Mouse (Mus musculus): ENCODE measurements around the gene Col8a1. TPM values are rescaled to one million over a fixed set of nuclear protein-coding genes. Genes with fewer than 3 reads are reported as not detected.

The Col8a1 gene
- total and polyA plus RNA-seq, 3 experiments: 0.20 to 5.7 (median 2.7) TPM

DNA sequence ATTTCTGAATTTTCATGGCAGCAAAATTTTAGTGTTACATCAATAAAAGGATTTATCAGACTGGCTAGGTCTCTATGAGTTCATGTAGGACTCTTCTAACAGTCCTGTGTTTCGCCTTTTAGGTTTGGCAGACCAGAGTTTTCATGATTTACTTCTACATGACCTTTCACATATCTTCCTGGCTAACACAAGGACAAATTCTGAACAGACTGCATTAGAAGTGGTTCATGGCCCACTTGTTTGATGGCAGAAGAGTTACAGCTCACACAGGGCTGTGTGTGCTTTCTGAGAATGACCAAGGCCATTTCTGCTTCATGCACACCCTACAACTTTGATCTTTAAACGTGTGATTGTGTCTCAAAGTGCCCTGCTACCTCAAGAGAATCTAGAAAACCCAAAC lies 82.3 kb downstream of the Col8a1 start:
- DNase-seq: peak; percentile 44

DNA sequence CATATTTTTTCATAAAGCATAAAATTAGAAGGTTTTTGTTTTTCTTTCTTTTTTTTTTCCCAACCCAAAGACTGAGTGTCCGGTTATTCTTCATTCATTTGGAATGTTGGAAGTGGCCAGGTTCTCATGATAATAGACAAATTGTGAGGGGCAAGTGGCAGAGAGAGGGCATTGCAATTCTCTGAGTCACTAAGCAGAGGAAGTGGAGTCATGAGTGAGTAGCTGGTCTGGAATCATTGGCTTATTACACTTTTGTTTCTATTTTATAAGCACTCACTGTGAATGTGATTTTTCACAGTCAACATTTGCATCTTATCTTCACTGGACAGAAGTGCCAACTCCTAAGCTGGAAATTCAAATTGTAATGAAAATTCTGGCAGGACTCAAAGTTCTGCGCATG lies 82.9 kb downstream of the Col8a1 start:
- DNase-seq: peak; percentile 39

DNA sequence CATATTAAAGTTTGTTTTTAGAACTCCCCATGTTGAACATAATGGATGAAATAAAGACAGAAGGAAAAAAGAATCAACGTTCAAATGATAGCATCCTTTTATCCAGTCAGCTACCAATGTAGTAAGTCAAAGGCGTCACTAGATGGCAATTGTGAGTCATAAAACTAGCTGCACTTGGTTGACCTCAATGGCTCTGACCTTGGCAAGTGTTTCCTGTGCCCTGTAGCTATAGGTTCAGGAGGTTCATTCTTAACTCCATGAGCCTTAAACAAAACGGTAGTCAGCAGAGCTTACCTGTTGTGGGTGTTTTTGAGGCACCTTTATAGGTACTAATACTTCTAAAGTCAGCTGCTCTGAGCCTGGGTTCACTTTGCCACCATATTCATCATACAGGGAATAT lies 85.2 kb downstream of the Col8a1 start:
- DNase-seq: peak; percentile 26

DNA sequence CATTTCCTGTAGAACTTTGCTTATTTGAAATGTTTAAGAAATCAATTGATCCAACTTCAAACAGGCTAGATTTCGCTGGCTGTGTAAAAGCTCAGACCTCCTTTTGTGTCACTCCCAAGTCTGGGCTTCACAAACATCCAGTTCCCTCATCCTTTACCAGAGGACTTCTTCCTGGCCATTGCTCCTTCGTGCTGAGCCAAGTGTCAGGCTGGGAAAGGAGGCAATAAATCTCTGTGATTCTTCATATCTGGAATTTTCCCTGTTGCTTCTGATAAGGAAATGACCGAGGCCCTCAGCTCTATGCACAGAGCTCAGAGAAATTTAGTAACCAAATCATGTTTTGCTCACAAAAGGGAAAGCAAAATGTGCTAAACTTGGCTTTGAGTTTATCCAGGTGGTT lies 91.9 kb downstream of the Col8a1 start:
- peak; percentile 39 for DNase-seq

DNA sequence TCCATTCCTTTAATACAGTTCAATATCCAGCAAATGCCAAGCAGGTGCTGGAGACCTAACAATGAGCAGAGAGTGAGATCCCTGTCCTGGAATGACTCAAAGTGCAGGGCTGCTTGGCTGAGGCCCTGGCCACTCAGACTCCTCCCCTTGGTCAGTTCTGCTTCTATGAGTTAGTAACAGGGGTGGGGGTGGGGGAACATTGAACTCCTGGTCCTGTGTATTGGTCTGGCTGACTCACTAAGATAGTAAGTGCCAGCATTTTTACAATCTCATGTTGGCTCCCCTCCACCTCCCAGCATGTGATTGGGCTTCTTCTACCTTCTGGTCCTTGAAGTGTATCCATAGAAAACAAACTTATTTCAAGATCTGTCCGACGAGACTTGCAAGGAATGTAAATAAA lies 104.6 kb downstream of the Col8a1 start:
- peak; percentile 64 for DNase-seq

DNA sequence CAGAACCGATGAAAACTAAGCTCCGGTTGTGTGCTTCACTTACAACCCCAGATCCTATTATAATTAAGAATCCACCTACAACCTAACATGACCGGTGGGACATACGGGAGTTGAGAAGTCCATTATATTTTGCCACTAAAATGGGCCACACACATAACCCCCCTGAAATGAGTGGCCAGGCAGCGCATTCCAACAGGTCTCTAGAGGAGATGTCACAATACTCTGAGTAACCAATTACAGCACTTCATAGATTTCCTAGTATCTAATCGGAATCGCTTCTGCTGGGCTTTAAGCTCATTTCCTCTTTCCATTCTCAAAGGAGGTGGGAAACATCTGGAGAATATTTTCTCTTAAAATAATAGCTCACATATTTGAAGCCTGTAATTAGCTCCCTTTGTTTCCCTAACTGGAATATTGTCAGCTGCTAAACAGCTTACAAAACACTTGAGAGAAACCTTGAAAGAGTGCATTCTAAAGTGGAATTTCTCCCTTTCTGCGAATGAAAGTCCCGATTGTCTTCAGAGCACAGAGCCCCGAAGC lies 113.1 kb downstream of the Col8a1 start:
- DNase-seq: no peak

DNA sequence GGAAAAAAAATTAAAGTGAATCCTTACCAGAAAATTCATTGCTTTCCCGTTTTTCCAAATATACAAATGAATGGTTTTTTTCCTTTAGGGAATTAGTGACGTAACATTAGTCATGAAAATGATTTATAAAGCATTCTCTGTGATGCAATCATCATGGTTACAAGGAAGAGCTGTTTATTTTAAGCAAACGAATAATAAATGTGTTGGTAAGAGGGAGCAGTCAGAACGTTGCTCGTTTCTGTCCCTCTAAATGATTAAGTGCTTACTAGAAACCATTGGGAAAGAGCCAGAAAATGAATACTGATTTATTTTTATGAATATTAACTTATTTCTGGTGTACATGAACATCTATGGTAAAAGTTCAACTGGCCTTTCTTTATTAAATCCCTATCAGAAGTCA lies 119.8 kb downstream of the Col8a1 start:
- no peak for DNase-seq

DNA sequence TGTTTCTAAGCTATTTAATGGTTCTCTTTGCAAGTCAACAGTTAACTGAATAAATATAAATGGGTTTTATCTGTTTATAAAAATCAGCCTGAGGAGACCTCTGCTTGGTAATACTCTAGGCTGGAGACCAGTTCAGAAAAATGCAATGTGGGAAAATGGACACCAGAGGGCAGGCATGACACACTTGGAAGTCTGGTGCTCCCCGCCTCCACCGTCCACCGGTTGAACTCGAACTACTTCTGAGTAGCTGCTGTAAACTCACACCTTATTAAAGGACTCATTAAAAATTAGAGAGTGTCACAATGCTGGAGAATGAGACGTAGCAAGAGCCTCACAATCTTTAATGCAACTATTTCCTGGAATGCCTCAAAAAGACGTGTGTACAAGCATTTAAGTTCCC lies 120.3 kb downstream of the Col8a1 start:
- peak; percentile 74 for DNase-seq

DNA sequence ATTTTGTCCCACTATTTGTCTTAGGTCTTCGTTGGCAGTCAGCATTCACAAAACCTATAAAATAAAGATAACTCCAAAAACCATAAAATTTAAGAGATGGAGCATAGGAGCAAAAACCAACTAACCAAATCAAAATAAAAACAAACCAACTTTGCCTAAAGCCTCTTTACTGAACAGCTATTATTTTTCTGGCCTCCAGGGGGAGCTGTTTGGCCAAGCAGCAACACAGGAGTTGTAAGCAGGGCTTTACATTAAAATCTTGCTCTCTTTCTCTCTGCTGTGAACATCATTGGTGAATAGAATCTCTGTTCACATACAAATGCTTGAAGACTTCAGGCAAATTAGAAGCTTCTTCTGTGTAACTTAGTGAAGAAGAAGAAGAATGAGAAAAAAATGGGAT lies 142.8 kb downstream of the Col8a1 start:
- DNase-seq: peak; percentile 13

DNA sequence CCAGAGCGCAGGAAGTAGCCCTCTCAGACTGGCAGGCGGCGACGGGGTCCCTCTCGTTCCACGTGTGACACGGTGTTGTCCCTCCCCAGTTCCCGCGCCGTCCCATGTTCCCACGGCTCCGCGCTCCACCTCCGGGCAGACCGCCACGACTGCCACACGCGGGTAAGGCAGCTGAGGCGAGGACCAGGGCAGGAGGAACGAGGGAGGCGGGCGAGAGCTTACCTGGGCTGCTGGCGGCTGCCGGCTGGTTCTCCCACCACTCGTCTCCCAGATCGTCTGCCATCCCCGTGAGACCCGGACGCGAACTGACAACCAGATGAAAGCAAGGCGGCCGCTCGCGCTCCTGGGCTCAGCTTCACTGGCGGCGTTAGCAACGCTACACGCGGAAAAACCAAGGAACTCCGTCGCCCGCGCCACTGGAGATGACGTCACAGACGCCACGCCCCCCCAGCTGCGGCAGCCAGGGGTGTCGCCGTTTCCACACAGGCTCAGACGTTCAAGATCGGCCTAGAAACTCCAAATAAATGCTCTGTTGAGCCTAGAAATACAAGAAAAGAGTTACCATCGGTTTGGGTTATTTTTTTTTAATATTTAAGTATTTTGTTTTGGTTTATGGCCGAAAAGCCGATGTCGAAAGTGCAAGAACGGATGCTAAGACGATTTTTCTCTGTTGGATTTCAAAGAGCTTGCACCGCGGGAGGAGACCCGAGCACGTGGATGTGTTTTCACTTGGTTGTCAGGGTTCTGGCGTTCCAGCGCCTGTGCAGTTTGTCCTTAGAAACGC lies 147.9 kb downstream of the Col8a1 start, which contains the start of gene Cmss1:
Gene Cmss1 (minus strand): TSS at position 421 of the 784 bp plus-strand sequence.
- peak; percentile 89 for DNase-seq

DNA sequence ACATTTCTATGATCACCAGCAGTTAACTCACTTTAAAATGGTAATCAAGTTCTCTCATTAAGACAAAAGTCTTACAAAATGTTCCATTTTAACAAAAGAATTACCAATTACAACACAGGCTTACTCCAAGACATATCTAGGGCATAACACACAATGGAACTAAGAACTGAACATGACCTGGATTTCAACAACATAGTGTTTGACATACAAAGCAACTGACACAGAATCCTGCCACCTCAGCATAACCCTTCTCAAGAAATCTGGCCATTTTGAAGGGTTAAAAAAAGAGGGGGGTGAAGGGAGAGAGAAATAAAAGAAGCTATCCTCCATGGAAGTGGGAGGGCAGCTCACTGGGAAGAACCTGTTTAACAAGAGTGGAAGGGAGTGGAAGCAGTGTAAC lies 153.5 kb downstream of the Col8a1 start:
- no peak for DNase-seq

DNA sequence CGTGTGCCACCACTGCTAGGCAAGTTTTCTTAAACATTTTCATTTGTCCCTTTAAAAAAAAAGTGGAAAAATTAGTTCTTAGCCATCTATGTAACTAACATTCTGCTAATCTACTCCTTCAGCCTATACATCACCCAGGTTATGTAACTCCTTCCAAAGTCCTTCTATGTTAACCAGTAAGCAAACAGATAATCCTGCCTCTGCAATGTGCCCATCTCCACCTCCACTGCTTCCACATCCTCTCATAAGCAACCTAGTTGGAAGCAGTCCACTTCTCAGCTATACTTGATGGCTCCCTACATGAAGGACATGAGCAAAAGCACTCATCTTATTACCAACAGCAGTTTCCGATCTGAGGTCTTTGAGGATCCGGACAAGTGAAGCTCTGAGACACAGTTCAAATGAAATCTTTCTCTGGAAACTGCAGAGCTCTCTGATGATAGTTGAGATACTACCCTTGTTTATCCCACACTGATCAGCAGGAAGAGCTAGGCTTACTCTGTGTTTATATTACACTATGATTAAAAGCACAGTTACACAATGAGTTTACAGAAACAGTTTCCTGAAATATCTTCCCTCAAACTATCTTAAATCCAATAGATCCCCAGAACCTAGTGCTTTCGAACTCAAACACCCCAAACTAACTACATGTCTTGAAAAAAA lies 157.1 kb downstream of the Col8a1 start:
- no peak for DNase-seq

DNA sequence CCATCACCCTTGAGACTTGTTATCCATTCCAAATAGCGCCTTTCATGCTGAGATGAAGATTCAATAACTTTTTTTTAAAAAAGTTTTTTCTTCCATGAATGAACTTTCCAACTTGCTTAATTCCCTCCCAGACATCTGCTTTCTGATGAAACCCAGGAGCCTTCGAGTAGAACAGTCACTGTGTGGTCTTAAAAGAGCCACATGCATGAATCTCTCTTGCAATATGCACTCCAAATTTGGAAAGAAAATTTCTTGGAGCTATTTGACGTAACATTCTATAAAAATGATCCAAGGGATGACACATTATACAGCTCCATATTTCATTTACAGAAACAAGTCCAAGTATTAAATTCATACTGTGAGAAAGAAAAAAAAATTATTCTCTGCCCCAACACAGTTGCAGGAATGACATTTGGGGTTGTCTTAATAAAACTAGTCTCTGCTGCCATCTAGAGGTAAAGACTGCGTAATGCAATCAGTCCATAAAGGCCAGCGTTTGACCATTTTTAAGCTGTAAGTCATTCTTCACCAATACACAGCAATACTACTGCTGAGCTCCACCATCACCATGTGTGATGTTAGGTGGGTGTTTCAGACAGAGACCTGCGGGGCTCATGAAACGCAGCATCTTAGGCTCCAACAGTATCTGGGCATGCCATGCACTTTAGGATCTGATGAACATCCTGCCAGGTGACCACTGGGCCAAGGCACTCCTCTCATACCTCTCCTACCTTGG lies 160.9 kb downstream of the Col8a1 start:
- DNase-seq: no peak

DNA sequence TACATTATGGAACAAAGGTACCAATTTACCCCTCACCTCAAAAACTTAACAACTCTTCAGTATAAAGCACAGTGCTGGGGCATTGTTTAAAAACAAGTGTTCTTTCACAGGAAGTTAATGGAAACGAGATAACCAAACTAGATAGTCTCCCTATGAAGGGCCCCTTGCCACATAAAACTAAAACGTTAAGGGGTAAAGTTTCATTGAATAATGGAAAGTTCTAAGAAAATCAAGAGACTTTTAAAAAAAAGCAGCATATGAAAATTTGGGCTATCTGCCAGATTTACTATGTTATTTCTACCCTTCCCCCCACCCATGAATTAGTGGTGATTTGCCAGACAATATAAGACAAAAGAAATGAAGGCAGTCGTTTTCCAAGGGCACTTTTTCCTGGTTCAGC lies 169.3 kb downstream of the Col8a1 start:
- no peak for DNase-seq

DNA sequence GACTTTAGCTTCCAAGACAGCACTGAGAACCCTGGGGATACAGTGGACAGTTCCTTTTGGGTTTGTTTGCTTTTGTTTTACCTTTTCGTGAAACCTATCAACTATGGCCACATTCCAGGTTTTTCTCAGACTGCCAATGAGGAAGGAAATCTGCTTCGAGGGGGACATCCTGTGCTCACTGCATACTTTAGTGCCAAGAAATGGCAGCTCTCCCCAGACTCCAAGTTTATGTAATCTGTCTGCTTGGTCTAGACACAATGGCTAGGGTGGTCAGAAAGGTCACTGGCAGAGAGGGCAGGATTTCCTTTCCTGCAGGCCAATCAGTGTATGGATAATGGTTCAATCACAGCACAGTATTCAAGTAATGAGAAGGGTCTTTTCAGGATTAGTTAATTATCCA lies 172.5 kb downstream of the Col8a1 start:
- peak; percentile 35 for DNase-seq

DNA sequence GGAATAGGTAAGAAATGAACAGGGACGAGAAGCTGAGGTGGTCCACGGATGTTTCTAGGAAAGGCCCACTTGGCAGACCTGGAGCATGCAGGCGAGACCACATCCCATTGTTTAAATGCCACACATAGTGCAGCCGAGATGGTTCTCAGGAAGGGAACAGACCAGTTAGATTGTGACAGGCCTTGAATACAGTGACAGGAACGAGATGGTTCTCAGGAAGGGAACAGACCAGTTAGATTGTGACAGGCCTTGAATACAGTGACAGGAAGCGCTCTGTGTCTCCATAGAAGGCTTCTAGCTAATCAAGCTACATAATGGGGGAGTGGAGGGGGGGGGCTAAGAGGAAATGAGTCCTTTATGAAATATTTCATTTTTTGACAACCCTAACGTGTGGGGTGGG lies 174.5 kb downstream of the Col8a1 start:
- DNase-seq: no peak

DNA sequence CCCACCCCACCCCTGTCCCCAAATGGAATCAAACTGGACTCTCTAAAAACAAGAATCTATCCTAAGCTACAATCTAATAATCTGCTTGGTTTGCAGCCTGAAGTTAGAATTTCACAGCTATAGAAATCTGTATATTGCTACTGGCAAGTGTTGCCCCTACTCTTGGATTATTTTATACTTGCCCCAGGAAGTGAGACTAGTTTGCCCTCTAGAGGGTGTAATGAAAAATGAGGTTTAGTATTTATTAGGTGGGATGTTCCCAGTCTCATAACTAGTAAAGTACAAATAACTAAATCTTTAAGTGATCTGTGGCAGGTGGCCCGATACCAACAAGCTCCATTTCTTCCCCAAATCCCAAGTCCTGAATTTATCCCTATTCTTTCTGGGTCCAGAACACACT lies 177.0 kb downstream of the Col8a1 start:
- DNase-seq: no peak

DNA sequence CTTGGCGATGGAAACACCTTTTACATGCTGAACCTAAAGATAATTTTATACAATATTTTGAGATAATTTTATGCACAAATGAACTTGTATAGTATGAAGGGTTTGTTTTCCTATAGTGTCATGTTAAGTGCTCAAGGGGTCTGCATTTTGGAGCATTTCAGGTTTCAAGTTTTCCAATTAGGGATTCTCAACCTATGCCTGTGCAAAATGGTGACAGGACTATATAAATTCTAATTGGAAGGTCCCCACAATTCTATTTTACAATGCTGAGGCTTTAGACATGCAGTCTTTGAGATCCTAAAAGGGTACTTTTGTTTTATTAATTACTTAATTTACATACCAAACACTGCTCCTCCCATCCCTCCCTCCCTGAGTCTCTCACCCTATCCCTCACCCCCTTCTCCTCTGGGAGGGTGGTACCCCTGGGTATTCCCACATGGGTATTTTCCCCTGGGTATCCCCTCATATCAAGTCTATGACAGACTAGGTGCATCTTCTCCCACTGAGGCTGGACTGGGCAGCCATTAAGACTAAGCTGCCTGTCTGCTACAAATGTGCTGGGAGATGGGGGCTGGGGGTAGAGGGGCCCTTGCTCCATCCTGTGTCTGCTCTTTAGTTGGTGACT lies 178.7 kb downstream of the Col8a1 start:
- DNase-seq: no peak

Data from adrenal gland, adult 2 months (tissue).